Mouse (Mus musculus) CH12.LX (cell line): ENCODE data around the gene Rai14. TPM values are rescaled to one million over a fixed set of nuclear protein-coding genes. Genes with fewer than 3 reads are reported as not detected.

Experiments
- DNase-seq: peaks from one replicate; pipeline ENCODE4 v3.0.0-alpha.2; 2013; ENCODE audit errors: extremely low read depth
- H3K27ac ChIP-seq: 2 replicates; pipeline ENCODE4 v1.5.1; 2012; ENCODE audit warnings: low read depth, mild to moderate bottlenecking, control low read depth, moderate library complexity; ENCODE audit not compliant: insufficient read depth
- H3K27me3 ChIP-seq: replicated peaks from 2 replicates; pipeline ENCODE3; 2012; ENCODE audit warnings: inconsistent platforms
- H3K36me3 ChIP-seq, 2 experiments: replicated peaks in 1 of 2; 2 replicates each; pipeline versions ENCODE3 to v1.6.1; 2012; ENCODE audit warnings: inconsistent platforms in 1 of 2, low read length in 1 of 2, mild to moderate bottlenecking in 1 of 2, mixed read lengths in 1 of 2, moderate library complexity in 1 of 2; ENCODE audit not compliant: control insufficient read depth in 1 of 2, insufficient read depth in 1 of 2
- H3K4me1 ChIP-seq, 2 experiments: 2 replicates each; pipeline ENCODE4 v1.6.1; 2012; ENCODE audit warnings: inconsistent platforms in 1 of 2, moderate library complexity in 1 of 2; ENCODE audit not compliant: insufficient read depth in 2 of 2, control insufficient read depth in 1 of 2
- H3K4me2 ChIP-seq: 2 replicates; pipeline ENCODE4 v1.6.1; 2012; ENCODE audit warnings: low read depth, mild to moderate bottlenecking, control low read depth; ENCODE audit not compliant: poor library complexity, insufficient read depth, severe bottlenecking
- H3K4me3 ChIP-seq, 3 experiments: fragments of 150-350 bp in 1 of 3; sonication (generic) in 1 of 3; replicated peaks in 1 of 3; 2 replicates each; pipeline versions ENCODE3 to v1.5.1; 2011 to 2012; ENCODE audit warnings: low read depth in 2 of 3, low read length in 2 of 3, mild to moderate bottlenecking in 2 of 3, moderate library complexity in 2 of 3, control low read depth in 1 of 3, improper control_type of control experiment in 1 of 3, inconsistent platforms in 1 of 3, mixed read lengths in 1 of 3; ENCODE audit not compliant: poor library complexity in 1 of 3
- H3K79me2 ChIP-seq: replicated peaks from 2 replicates; pipeline ENCODE4 v1.6.1; 2012; ENCODE audit warnings: mild to moderate bottlenecking, moderate library complexity; ENCODE audit not compliant: control insufficient read depth, poor library complexity, insufficient read depth, severe bottlenecking; ENCODE audit errors: extremely low read depth
- H3K9ac ChIP-seq: 2 replicates; pipeline ENCODE4 v1.6.1; 2012; ENCODE audit warnings: low read depth, mild to moderate bottlenecking, control low read depth, moderate library complexity; ENCODE audit not compliant: insufficient read depth
- H3K9me3 ChIP-seq: replicated peaks from 2 replicates; pipeline ENCODE3; 2012; ENCODE audit warnings: low read length, inconsistent platforms, mixed read lengths
- BHLHE40 ChIP-seq: IDR thresholded peaks from 2 replicates; pipeline ENCODE4 v1.6.1; 2011; ENCODE audit warnings: mild to moderate bottlenecking, low read depth, low read length, improper control_type of control experiment
- CHD1 ChIP-seq: IDR thresholded peaks from 2 replicates; pipeline ENCODE4 v1.6.1; 2012; ENCODE audit warnings: low read depth, low read length, improper control_type of control experiment, inconsistent platforms
- ELF1 ChIP-seq: IDR thresholded peaks from 2 replicates; pipeline ENCODE4 v1.6.1; 2014; ENCODE audit warnings: low read depth, mild to moderate bottlenecking, inconsistent platforms, low read length, improper control_type of control experiment
- ETS1 ChIP-seq: conservative IDR thresholded peaks from 2 replicates; pipeline ENCODE4 v1.6.1; 2012; ENCODE audit warnings: low read depth, mild to moderate bottlenecking, inconsistent platforms, low read length, improper control_type of control experiment, moderate library complexity
- IRF4 ChIP-seq: IDR thresholded peaks from 2 replicates; pipeline ENCODE4 v1.6.1; 2014; ENCODE audit warnings: low read depth, mild to moderate bottlenecking, inconsistent platforms, low read length, improper control_type of control experiment
- JUN ChIP-seq: IDR thresholded peaks from 2 replicates; pipeline ENCODE4 v1.6.1; 2011; ENCODE audit warnings: low read depth, mild to moderate bottlenecking, low read length, improper control_type of control experiment, moderate library complexity; ENCODE audit not compliant: insufficient read depth
- KAT2A ChIP-seq: IDR thresholded peaks from 2 replicates; pipeline ENCODE4 v1.6.1; 2012; ENCODE audit warnings: low read length, improper control_type of control experiment, inconsistent platforms; ENCODE audit not compliant: insufficient replicate concordance
- NELFE ChIP-seq: IDR thresholded peaks from 2 replicates; pipeline ENCODE4 v1.6.1; 2011; ENCODE audit warnings: low read depth, low read length, improper control_type of control experiment
- NRF1 ChIP-seq: IDR thresholded peaks from 2 replicates; pipeline ENCODE4 v1.6.1; 2014; ENCODE audit warnings: low read depth, mild to moderate bottlenecking, inconsistent platforms, low read length, improper control_type of control experiment, moderate library complexity
- PAX5 ChIP-seq: IDR thresholded peaks from 2 replicates; pipeline ENCODE4 v1.6.1; 2012; ENCODE audit warnings: low read length, inconsistent platforms, mixed read lengths
- POLR2AphosphoS2 ChIP-seq: IDR thresholded peaks from 2 replicates; pipeline ENCODE4 v1.6.1; 2011; ENCODE audit warnings: low read depth, low read length, improper control_type of control experiment
- RAD21 ChIP-seq: IDR thresholded peaks from 2 replicates; pipeline ENCODE4 v1.6.1; 2011; ENCODE audit warnings: low read depth, mild to moderate bottlenecking, low read length, improper control_type of control experiment, moderate library complexity
- RCOR1 ChIP-seq: conservative IDR thresholded peaks from 2 replicates; pipeline ENCODE4 v1.6.1; 2012; ENCODE audit warnings: low read depth, mild to moderate bottlenecking, inconsistent platforms, low read length, improper control_type of control experiment
- SMC3 ChIP-seq: IDR thresholded peaks from 2 replicates; pipeline ENCODE4 v1.6.1; 2011; ENCODE audit warnings: low read depth, low read length, improper control_type of control experiment
- TBP ChIP-seq: conservative IDR thresholded peaks from 2 replicates; pipeline ENCODE4 v1.6.1; 2011; ENCODE audit warnings: low read depth, low read length, improper control_type of control experiment
- TCF12 ChIP-seq: IDR thresholded peaks from 2 replicates; pipeline ENCODE4 v1.6.1; 2014; ENCODE audit warnings: low read depth, mild to moderate bottlenecking, inconsistent platforms, low read length, improper control_type of control experiment
- UBTF ChIP-seq: IDR thresholded peaks from 2 replicates; pipeline ENCODE4 v1.6.1; 2012; ENCODE audit warnings: low read depth, mild to moderate bottlenecking, inconsistent platforms, low read length, improper control_type of control experiment, moderate library complexity
- USF2 ChIP-seq: conservative IDR thresholded peaks from 2 replicates; pipeline ENCODE4 v1.6.1; 2011; ENCODE audit warnings: low read depth, low read length, improper control_type of control experiment
- ZNF384 ChIP-seq: IDR thresholded peaks from 2 replicates; pipeline ENCODE4 v1.6.1; 2012; ENCODE audit warnings: low read depth, low read length, improper control_type of control experiment, inconsistent platforms
- dilution Hi-C: fragments of 300-500 bp; cut with MboI; formaldehyde crosslinking; loops from 2 replicates; pipeline ENCODE4 v1.14.3; 2020; ENCODE audit warnings: low sequenced_read_pairs; ENCODE audit not compliant: extremely low pct_unique_long_range_greater_than_20kb, extremely low pct_ligation_motif_present
- in situ Hi-C: fragments of 300-500 bp; cut with MboI; formaldehyde crosslinking; loops from 3 replicates; pipeline ENCODE4 v1.14.3; 2019; ENCODE audit warnings: low sequenced_read_pairs, low pct_ligation_motif_present, low pct_unique_long_range_greater_than_20kb, mixed read lengths
- polyA plus RNA-seq: library from polyadenylated mRNA; unstranded; fragments of >175 nt; gene quantifications from 2 replicates; pipeline ENCODE4 v1.2.1, GENCODE M21; 2012; ENCODE audit warnings: low read depth; ENCODE audit not compliant: insufficient read length
- total RNA-seq, 2 experiments: library from RNA; depleted of rRNA; stranded (reverse); fragments of 300-350 nt in 1 of 2; fragments of >200 nt in 1 of 2; gene quantifications; 2 replicates each; pipeline ENCODE4 v1.2.3; 2012 to 2014

Gene Rai14
- total and polyA plus RNA-seq, 3 experiments: 7.5 to 14.1 (median 9.6) TPM

GRCm38 (mm10) chr15:10652931-10653475 is 61.4 kb downstream of the Rai14 start:
- H3K79me2 ChIP-seq: no peaks in the 10 kb centered on the region
- no peak for TF ChIP-seq NELFE
- no peak for TF ChIP-seq JUN
- TF ChIP-seq RCOR1: no peak
- no peak for TF ChIP-seq RAD21
- H3K4me2 ChIP-seq: no peak overlapping the region
- peaks cover 0 to 2% of the 10 kb centered on the region in 2 experiments for H3K36me3 ChIP-seq
- in situ Hi-C loops (no loop called here), dilution Hi-C loops (no loop called here)
- no peak overlapping the region for H3K9ac ChIP-seq
- H3K27ac ChIP-seq: no peak overlapping the region
- H3K4me3 ChIP-seq: no peak overlapping the region
- H3K4me1 ChIP-seq: no peaks in the 10 kb centered on the region
- no peak for DNase-seq
- H3K27me3 ChIP-seq: no peaks in the 10 kb centered on the region
- no peaks in the 10 kb centered on the region for H3K9me3 ChIP-seq

GRCm38 (mm10) chr15:10648372-10649109 is 65.9 kb downstream of the Rai14 start:
- Histone ChIP-seq H3K4me1 (peaks cover 0 to 7% of the 10 kb centered on the region in 2 experiments; a peak in 2 of 4 replicates), H3K4me3 (no peak overlapping the region), H3K36me3 (peaks cover 0 to 10% of the 10 kb centered on the region in 2 experiments), H3K4me2 (no peak overlapping the region), H3K79me2 (no peaks in the 10 kb centered on the region), H3K27me3 (no peaks in the 10 kb centered on the region), H3K9me3 (no peaks in the 10 kb centered on the region), H3K27ac (no peak overlapping the region), H3K9ac (no peak overlapping the region)
- no peak for DNase-seq
- no peak for TF ChIP-seq TCF12
- TF ChIP-seq ELF1: no peak
- TF ChIP-seq ZNF384: no peak
- TF ChIP-seq UBTF: no peak
- TF ChIP-seq BHLHE40: no peak
- TF ChIP-seq POLR2AphosphoS2: no peak
- TF ChIP-seq TBP: no peak
- TF ChIP-seq KAT2A: no peak
- TF ChIP-seq CHD1: no peak
- no peak for TF ChIP-seq USF2
- no peak for TF ChIP-seq PAX5
- TF ChIP-seq JUN: no peak
- no peak for TF ChIP-seq ETS1
- TF ChIP-seq SMC3: no peak
- TF ChIP-seq IRF4: no peak
- TF ChIP-seq NRF1: no peak
- no peak for TF ChIP-seq RCOR1
- dilution Hi-C loops: no loop called here
- in situ Hi-C loops: no loop called here
